Mouse (Mus musculus) granulocyte monocyte progenitor cell, adult 5-6 weeks (primary cell): ENCODE data around the gene Tdrd12. TPM values are rescaled to one million over a fixed set of nuclear protein-coding genes. Genes with fewer than 3 reads are reported as not detected.

Experiments used
- ATAC-seq: replicated peaks from 2 replicates; pipeline ENCODE4 v1.8.0; 2016; ENCODE audit warnings: mild to moderate bottlenecking, moderate TSS enrichment, inconsistent platforms; ENCODE audit not compliant: poor library complexity, severe bottlenecking
- total RNA-seq, 2 experiments: library from RNA; stranded (forward) in 1 of 2; stranded (reverse) in 1 of 2; fragments of 200-712, 200-1000 nt in 1 of 2; fragments of >200 nt in 1 of 2; fragmentation: Nextera tagmentation in 1 of 2; gene quantifications; 2 replicates each; pipeline ENCODE4 v1.2.3; 2014 to 2017

Tdrd12 gene
- total RNA-seq, 2 experiments from 2014 or later, result not detected

GRCm38 (mm10) chr7:35456091-35456814 lies 81.3 kb downstream of the Tdrd12 start:
- no peak for ATAC-seq

DNA sequence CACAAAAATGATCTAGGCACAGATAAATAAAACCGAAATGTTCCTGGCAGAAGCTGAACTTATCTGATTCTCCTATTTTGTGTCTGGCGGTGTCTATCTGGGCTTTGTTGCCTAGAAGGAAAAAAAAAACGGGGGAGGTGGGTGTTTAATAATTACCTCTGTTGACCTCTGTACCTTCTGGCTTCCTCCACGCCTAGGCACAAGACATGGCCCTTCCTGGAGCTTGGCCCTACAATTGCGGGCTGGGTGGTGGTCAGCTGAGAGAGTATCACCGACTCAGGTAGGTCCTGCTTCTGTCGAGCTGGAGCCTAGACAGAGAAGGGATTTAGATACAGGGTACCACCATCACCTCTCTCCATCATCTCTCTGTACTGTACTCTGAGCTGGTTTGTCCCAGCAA lies 88.7 kb downstream of the Tdrd12 start:
- no peak for ATAC-seq

GRCm38 (mm10) chr7:35447996-35448846 lies 89.3 kb downstream of the Tdrd12 start, which contains the start of gene Slc7a9:
Gene Slc7a9 (plus strand): TSS chr7:35448796.
- ATAC-seq, result no peak; the same call in 1 of the 2 replicates

DNA sequence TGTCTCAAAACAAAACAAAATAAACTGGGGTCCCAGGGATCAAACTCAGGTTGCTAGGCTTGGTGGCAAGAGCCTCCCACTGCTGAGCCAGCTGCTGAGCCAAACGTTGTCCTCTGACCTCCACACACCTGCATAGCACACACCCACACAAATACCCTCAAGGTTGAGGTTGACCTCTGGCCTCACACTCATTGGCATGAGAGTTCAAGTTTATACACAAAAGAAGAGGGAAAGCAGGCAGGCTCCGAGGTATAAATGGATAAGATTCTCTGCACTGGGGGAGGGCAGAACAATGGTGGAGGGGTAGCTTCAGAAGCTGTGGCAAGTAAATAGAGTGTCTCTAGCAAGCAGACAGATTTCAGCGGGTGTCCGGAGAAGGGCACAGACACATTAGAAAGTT lies 90.0 kb downstream of the Tdrd12 start:
- ATAC-seq, result no peak

GRCm38 (mm10) chr7:35435266-35435665 lies 102.3 kb downstream of the Tdrd12 start:
- no peak for ATAC-seq

- ATAC-seq, result no peak
These were observed 109.4 kb downstream of the Tdrd12 start for GRCm38 (mm10) chr7:35428146-35428545.

GRCm38 (mm10) chr7:35423071-35423470 lies 114.5 kb downstream of the Tdrd12 start:
- ATAC-seq, result peak; percentile 84

Other genes starting within 250 kb of the Tdrd12 start
- 20.4 and 29.5 TPM in 2 replicates for gene Gpatch1, start 219.3 kb downstream of the Tdrd12 start, total RNA-seq (2014; fragmentation: Nextera tagmentation)
- gene Gpatch1, start 219.3 kb downstream of the Tdrd12 start, total RNA-seq (2017), result 15.4 and 17.4 TPM in 2 replicates
- not detected in 2 replicates for gene Rhpn2, start 203.6 kb downstream of the Tdrd12 start, total RNA-seq (2014; fragmentation: Nextera tagmentation)
- gene Rhpn2, start 203.6 kb downstream of the Tdrd12 start, total RNA-seq (2017), result not detected in 2 replicates
- 15.7 and 16.8 TPM in 2 replicates for gene Faap24, start 140.9 kb downstream of the Tdrd12 start, total RNA-seq (2014; fragmentation: Nextera tagmentation)
- 11.3 and 14.3 TPM in 2 replicates for gene Faap24, start 140.9 kb downstream of the Tdrd12 start, total RNA-seq (2017)
- gene Cep89, start 140.7 kb downstream of the Tdrd12 start, total RNA-seq (2014; fragmentation: Nextera tagmentation), result 5.7 and 7.2 TPM in 2 replicates
- gene Cep89, start 140.7 kb downstream of the Tdrd12 start, total RNA-seq (2017), result 8.4 and 10.6 TPM in 2 replicates
- gene Slc7a9, start 88.9 kb downstream of the Tdrd12 start, total RNA-seq (2014; fragmentation: Nextera tagmentation), result not detected in 2 replicates
- gene Slc7a9, start 88.9 kb downstream of the Tdrd12 start, total RNA-seq (2017), result not detected in 2 replicates
- 98.2 and 110 TPM in 2 replicates for gene Nudt19, start 18.6 kb upstream of the Tdrd12 start, total RNA-seq (2014; fragmentation: Nextera tagmentation)
- gene Nudt19, start 18.6 kb upstream of the Tdrd12 start, total RNA-seq (2017), result 44.6 and 52.5 TPM in 2 replicates
- gene Rgs9bp, start 47.8 kb upstream of the Tdrd12 start, total RNA-seq (2014; fragmentation: Nextera tagmentation), result 0.30 and 1.2 TPM in 2 replicates
- 0.36 and 0.65 TPM in 2 replicates for gene Rgs9bp, start 47.8 kb upstream of the Tdrd12 start, total RNA-seq (2017)
- 40.4 and 66.7 TPM in 2 replicates for gene Ankrd27, start 48.5 kb upstream of the Tdrd12 start, total RNA-seq (2014; fragmentation: Nextera tagmentation)
- gene Ankrd27, start 48.5 kb upstream of the Tdrd12 start, total RNA-seq (2017), result 40.0 and 49.7 TPM in 2 replicates
- gene Pdcd5, start 109.8 kb upstream of the Tdrd12 start, total RNA-seq (2014; fragmentation: Nextera tagmentation), result 133 and 145 TPM in 2 replicates
- gene Pdcd5, start 109.8 kb upstream of the Tdrd12 start, total RNA-seq (2017), result 94.4 and 114 TPM in 2 replicates
- gene Dpy19l3, start 216.7 kb upstream of the Tdrd12 start, total RNA-seq (2014; fragmentation: Nextera tagmentation), result 19.2 and 21.6 TPM in 2 replicates
- gene Dpy19l3, start 216.7 kb upstream of the Tdrd12 start, total RNA-seq (2017), result 17.7 and 33.2 TPM in 2 replicates